Mouse (Mus musculus) heart, adult 18-20 months (tissue): Measurements from ENCODE around the gene Shld1. TPM values are rescaled to one million over a fixed set of nuclear protein-coding genes. Genes with fewer than 3 reads are reported as not detected.

Source experiments
- DNase-seq, 2 experiments: peaks; one replicate each; pipeline ENCODE4 v3.0.0; 2021 to 2022; ENCODE audit warnings: mixed read lengths in 1 of 2
- total RNA-seq, 2 experiments: library from RNA; stranded (reverse); gene quantifications; 2 replicates each; pipeline ENCODE4 v1.2.3; 2021

Shld1 gene
- total RNA-seq, 2 experiments from 2014 or later = 36.7 to 57.1 TPM

GRCm38 (mm10) chr2:132692320-132692719 lies 5.6 kb downstream of the Shld1 start:
- peak; percentile 30 to 48 for DNase-seq

DNA sequence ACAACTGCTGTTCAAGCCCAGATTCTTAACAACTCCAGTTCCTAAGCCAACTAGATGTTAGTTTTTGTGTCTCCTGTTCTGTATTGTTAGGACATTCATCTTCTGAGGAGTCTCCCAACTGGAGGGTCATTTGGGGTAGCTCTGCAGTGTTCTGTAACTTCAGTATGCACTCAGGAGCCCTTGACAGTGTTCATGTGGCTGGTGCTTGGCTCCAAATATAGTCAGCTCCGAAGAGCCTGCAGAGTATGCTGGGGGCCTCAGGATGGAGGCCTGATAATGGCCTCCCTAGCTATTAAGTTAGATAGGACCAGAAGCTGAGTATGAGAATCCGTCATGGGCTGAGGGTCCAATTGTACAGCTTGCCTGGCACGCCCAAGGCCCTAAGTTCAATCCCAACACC lies 7.2 kb downstream of the Shld1 start:
- peak in 1 of 2 experiments; percentile 30 for DNase-seq

DNA sequence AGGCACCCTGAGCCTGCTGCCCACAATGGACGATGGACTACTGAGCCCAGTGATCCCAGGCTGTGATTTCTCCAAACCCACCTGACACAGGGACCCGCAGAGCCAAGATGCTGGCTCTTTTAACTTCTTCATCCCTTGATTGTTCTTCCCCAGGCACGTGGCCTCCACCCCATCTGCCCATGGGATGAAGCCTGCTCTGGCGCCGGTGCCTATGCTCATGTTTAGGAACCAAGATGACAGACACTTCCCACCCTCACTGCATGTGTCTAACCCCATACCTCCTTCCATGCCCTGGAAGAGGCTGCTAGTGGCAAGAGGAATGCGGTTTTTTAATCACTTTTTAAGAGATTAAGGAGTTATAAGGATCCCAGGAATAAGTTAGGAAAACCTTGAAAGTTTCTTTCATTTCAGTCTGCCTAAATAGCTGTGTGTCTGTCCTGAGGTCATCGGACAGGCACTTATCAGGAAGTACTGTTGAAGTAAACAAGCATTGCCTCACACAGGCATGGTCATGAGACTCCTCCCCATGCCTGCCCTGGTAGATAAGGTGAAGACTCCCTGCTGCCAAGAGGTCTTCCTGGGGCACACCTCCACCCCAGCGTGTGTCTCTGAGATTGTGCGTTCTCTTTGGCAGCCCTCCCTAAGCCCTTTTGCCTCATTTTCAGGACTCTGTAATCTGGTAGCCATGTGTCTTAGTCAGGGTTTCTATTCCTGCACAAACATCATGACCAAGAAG lies 8.8 kb downstream of the Shld1 start:
- peak; percentile 79 to 88 for DNase-seq

- peak; percentile 67 to 74 for DNase-seq
Measured at GRCm38 (mm10) chr2:132696519-132696918, 9.8 kb downstream of the Shld1 start.

DNA sequence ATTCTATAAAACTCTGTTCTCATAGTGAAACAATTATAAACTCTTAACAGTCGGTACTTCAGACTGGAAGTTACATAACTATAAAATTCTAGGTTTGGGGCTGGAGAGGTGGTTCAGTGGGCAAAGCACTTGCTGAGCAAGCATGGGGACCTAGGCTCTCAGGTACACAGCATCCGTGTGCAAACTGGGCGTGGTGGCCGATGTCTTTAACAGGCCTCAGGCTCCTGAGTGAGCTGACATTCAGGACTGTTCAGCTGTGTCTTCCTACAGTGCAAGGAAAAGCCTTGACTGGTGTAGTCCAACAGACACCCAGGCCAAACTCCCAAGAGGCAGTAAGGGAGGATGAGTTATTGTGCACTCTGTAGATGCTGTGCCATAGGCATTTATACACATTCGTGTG lies 10.5 kb downstream of the Shld1 start:
- peak in 1 of 2 experiments; percentile 16 for DNase-seq

- DNase-seq = peak in 1 of 2 experiments; percentile 29
Measured at GRCm38 (mm10) chr2:132697695-132698094, 11.0 kb downstream of the Shld1 start.

DNA sequence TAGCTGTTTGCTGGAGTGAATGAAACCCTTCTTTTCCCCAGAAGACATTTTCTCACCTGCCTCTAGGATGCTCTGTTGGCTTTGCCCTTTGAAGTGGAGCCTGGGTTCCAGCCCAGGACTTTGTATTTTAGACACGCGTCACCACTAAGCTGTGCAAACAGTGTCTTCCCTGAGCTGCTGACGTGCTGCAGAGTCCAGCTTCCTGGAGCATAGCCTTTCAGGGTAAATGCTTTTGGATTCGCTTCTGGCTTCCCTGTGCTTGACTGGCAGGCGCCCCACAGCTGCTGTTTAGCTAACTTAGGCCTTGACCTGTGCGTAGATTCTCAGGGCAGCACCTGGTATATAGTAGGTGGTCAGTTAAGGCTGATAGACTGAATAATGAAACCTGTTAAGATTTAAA lies 11.7 kb downstream of the Shld1 start:
- peak; percentile 55 to 67 for DNase-seq

DNA sequence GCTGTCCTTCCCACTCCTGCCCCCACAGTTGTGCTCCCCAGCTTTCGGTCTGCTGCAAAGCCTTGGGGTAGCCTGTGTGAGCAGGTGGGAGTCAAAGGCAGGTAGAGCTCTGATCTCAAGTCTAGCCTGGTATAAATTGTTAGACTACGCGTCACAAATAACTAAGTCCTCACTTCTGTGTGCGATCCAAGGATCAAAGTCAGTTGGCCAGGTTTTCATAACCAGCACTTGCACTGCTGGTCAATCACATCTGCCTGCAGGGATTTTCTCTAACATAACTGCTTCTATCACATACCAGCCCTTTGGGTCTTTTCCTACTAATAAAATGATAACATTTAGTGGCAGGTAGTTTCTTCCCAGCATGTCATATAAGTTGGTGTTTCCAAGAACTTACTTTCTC lies 14.2 kb downstream of the Shld1 start:
- DNase-seq = peak in 1 of 2 experiments; percentile 14

DNA sequence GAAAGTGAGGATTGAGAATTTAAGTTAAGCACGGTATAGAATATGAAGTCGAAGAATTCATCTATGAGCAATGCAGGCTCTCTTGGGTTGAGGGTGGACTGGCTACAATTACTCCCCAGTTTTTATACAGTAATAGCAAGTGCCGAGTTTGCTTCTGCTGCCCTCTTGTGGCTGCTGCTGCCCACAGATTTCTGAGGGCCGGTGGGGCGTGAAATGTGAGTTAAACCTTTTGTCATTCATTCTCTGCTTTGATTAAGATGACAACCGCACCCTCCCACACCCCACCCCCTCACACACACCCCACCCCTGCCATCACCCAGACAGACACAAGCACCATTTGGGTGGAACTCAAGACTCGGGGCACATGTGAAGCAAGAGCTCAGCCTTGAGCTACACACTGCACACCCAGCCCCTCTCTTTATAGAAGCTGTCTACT lies 14.7 kb downstream of the Shld1 start:
- peak; percentile 71 to 88 for DNase-seq

GRCm38 (mm10) chr2:132705251-132705992 lies 18.7 kb downstream of the Shld1 start:
- no peak for DNase-seq

GRCm38 (mm10) chr2:132706309-132706708 lies 19.6 kb downstream of the Shld1 start:
- DNase-seq = no peak

DNA sequence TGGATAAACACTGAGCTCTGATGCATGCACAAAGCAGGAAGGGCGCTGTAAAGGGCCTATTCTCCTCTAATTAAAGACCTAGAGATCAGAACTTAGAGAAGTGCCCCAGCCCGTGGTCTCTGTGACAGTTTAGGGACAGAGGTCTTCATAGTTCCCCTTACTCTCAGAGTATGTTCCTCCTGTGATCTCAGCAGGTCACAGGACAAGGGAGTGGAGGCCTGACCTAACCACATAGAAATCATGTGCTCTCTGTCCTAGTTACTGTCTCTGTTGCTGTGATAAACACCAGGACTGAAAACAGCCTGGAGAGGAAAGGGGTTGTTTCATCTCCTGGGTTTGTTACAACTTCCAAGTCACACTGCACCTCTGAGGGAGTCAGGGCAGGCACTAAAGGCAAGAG lies 23.8 kb downstream of the Shld1 start:
- DNase-seq = no peak

- no peak for DNase-seq
Measured at GRCm38 (mm10) chr2:132712061-132712460, 25.3 kb downstream of the Shld1 start.

DNA sequence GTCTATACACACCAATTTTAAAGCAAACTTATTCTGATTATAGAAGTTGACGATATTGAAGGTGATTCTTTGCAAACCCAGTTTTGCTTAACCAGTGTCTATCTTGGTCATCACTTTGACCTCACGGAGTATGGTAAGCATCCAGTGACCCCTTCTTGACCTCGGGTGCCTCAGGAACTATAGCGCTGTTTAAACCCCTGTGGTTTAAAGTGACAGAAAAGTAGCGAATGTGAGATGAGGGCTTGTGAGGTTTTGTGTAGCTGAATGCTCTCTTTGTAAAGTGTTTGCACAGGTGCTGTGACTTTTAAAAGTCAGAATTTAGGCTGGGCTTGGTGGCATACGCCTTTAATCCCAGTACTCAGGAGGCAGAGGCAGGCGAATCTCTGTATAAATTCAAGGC lies 27.8 kb downstream of the Shld1 start:
- DNase-seq = no peak

- DNase-seq = no peak
Measured at GRCm38 (mm10) chr2:132714946-132715345, 28.2 kb downstream of the Shld1 start.

DNA sequence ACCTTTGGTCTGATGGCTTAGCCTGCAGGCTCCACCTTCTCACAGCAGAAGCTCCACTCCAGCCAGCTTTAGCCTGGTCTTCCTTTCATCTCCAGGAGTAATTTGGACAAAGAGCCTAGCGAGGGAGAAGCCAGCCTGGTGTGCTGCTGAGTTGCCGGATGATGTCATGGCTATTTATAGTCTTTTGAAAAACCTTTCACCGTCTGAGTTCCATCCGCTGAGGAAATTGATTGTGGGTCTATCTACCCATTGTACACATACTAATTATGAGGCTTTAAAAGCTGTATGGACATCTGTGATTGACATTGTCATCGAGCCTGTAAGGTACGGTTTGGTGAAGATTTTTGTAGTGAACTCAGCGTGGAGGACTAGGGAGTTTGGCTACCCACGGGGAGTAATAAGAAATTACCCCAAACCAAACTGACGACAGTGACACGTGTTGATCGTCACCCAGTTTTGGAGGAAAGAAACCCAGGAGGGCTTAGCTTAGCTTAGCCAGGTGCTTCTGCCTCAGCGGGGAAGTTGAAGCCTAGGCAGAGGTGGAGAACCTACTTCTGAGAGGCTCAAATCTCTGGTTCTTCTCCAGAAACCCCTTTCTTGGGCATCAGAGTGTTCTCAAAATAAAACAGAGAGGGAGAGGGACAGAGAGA lies 28.8 kb downstream of the Shld1 start:
- DNase-seq = peak; percentile 53 to 61

DNA sequence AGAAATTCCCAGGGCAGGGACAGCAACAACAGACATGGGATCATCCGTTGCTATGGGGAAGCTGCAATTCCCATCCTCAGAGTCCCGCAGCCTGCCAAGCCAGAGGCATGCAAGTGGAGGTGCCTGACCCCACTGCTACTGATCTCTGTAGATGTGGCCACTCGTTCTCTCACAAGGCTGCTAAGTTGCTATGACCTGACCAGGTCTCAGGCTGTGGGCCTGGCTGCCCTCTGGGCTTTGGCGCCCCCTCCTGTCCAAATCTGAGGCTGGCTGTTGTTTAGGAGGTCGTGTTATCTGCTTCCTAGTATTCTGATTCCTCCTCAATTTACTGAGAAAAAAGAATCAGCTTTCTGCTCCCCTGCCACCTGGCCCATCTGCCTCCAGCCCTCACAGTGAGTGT lies 29.4 kb downstream of the Shld1 start:
- peak; percentile 53 to 79 for DNase-seq

- DNase-seq = no peak
Measured at GRCm38 (mm10) chr2:132716901-132717536, 30.3 kb downstream of the Shld1 start.

- no peak for DNase-seq
Measured at GRCm38 (mm10) chr2:132717537-132717912, 30.8 kb downstream of the Shld1 start.

GRCm38 (mm10) chr2:132720921-132721566 lies 34.3 kb downstream of the Shld1 start:
- peak in 1 of 2 experiments; percentile 42 for DNase-seq

DNA sequence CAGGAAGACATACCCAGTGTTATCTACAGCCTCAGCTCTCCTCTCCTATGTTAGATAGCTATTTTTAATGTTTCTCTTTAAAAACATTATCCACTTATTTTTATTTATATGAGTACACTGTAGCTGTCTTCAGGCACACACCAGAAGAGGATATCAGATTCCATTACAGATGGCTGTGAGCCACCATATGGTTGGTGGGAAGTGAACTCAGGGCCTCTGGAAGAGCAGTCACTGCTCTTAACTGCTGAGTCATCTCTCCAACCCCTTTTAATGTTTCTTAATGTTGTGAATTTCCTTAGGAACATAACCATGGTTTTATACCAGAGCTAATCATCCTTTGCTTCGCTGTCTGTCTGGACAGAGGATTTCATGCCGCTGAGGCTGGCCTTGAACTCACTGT lies 35.1 kb downstream of the Shld1 start:
- DNase-seq = no peak

DNA sequence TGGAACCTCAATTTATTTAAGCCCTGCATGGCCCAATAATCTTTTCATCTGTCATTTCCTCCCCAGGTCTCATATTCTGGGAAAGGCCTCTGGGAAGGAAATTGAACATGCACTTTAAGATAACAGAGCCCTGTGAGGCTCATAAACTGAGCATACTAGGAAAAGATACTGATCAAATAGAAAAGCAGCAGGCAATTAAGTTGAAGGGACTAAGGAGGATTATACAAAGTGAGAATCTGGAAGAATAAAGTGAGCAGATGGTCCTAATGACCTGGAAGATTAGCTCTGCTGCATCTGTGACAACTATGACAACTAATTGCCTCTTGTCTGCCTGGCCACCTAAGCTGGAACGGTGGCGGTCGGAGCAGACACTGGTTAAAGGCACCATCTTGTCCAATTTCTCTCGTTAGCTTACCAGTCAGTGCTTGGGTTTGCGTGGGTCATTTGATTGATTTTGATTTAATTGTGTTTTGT lies 37.3 kb downstream of the Shld1 start:
- no peak for DNase-seq
